Mouse (Mus musculus) CH12.LX (cell line): ENCODE measurements around the gene Kif22.

Experiments
- NRF1 ChIP-seq: IDR thresholded peaks from 2 replicates; pipeline ENCODE4 v1.6.1; 2014; ENCODE audit warnings: low read depth, mild to moderate bottlenecking, inconsistent platforms, low read length, improper control_type of control experiment, moderate library complexity
- POLR2A ChIP-seq: IDR thresholded peaks from 2 replicates; pipeline ENCODE4 v1.6.1; 2011; ENCODE audit warnings: low read depth, mild to moderate bottlenecking, improper control_type of control experiment, low read length

- TF ChIP-seq POLR2A (no peak), NRF1 (no peak)
Measured at GRCm38 (mm10) chr7:126982054-126982453, 60.2 kb downstream of the Kif22 start.
